Mouse (Mus musculus): ENCODE data around the gene Tmeff2.
A peak's percentile ranks its signal among the peaks of the same experiment; 100 is the strongest.

Gene Tmeff2

DNA sequence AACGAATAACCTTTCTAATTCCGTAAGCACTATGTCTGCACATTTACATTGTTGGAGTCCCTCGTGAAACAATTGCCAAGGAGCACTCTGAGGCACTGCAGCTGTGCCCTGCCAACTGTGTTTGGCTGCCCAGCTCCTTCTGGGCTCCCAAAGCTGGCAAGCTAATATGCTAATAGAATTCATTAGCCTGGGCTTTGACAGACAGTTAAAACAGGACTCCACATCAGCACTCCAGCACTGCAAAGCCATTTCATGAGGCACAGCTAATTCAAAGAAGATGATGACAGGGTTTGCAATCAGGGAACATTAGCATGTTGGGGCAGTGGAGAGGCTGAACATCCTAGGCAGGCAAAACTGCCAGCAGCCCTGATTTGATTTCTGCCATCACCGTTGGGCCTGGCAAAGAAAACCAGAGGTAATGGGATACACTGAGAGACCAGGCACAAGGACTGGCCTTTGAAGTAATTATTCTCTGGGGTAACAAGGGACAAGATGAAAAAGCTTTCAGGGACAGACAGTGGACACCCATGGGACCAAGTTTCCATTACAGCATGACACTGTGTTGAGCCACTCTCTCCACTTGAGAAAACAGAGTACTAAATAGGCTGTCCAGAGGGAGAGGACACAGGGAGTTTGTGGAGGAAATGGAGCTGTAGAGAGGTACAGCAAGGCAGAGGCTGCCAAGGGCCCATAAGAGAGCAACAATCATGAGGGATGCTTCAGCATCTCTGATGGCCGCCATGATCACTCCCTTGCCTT lies 316.0 kb downstream of the Tmeff2 start:
- DNase-seq (ENCODE audit: low spot score): peak; percentile 59

- no peak for DNase-seq (ENCODE audit: low spot score)
Observed at GRCm38 (mm10) chr1:51217227-51217626, 316.8 kb downstream of the Tmeff2 start.

GRCm38 (mm10) chr1:51225156-51225555 lies 324.7 kb downstream of the Tmeff2 start:
- no peak for DNase-seq (ENCODE audit: low spot score)
